ENCODE assay signal across 26 mouse cellular contexts in the genomic region with DNA sequence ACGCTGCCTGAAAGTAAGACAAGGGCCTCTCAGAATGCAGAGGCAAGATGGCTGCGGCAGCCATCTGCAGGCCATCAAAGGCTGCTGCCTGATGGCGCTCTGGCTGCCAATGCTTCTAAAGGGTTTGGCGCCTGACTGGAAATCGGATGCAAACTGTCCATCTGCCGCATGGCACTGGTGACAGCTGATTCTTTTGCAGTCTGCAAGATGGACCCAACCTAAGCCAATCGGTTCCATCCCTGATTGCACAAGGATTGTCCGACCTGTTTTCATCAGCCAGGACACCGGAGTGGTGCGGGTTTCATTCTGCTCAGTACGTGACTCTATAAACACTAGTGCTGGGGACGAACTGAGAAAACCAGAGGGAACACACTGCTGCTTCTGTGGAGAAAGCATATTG.
DNase-seq lines count a peak whose midpoint lies in the region; ATAC-seq lines count a peak whose summit lies in the region.
"Had no signal": no experiment of that assay in that cellular context is flagged by ENCODE, and none has a peak within 500 bp of the region (broad histone marks: within the 10 kb centered on the region; RNA-seq: fewer than 3 reads in every experiment).

No protein-coding gene starts in this region.

- no peak overlapping the region for H3K4me2 ChIP-seq in forebrain, embryonic 15.5 days (replicated peaks)
- no peak overlapping the region for H3K4me2 ChIP-seq in forebrain, embryonic 11.5 days (ENCODE audit: low read depth, low read length, severe bottlenecking)
- no peak overlapping the region for H3K4me2 ChIP-seq in limb, embryonic 11.5 days (ENCODE audit: low read depth, severe bottlenecking)
- H3K4me2 ChIP-seq: embryonic facial prominence, embryonic 12.5 days; intestine, embryonic 15.5 days; midbrain, embryonic 13.5 days; neural tube, embryonic 13.5 days had no signal

- peak; percentile 24 for ATAC-seq in forebrain, embryonic 15.5 days (replicated peaks)
- no peak for ATAC-seq in forebrain, embryonic 11.5 days (replicated peaks; ENCODE audit: low FRiP score)
- no peak for ATAC-seq in limb, embryonic 11.5 days (ENCODE audit: insufficient number of reproducible peaks, low FRiP score, low TSS enrichment, low read depth)
- ATAC-seq: hindbrain, embryonic 16.5 days; intestine, embryonic 15.5 days; midbrain, embryonic 13.5 days; Patski had no signal

- no peaks in the 10 kb centered on the region for H3K9me3 ChIP-seq in forebrain, embryonic 15.5 days
- no peaks in the 10 kb centered on the region for H3K9me3 ChIP-seq in forebrain, embryonic 11.5 days (ENCODE audit: control insufficient read depth, low read length)
- H3K9me3 ChIP-seq in limb, embryonic 11.5 days (ENCODE audit: control insufficient read depth, low read length) = no peaks in the 10 kb centered on the region
- H3K9me3 ChIP-seq in limb, embryonic 10.5 days (replicated peaks) = no peaks in the 10 kb centered on the region
- H3K9me3 ChIP-seq: embryonic facial prominence, embryonic 12.5 days; hindbrain, embryonic 10.5 days; intestine, embryonic 15.5 days; midbrain, embryonic 13.5 days; neural tube, embryonic 13.5 days had no signal

- no peak overlapping the region for H3K4me3 ChIP-seq in forebrain, embryonic 15.5 days
- no peak overlapping the region for H3K4me3 ChIP-seq in forebrain, embryonic 11.5 days (ENCODE audit: low read depth, low read length)
- no peak overlapping the region for H3K4me3 ChIP-seq in limb, embryonic 11.5 days (ENCODE audit: low read depth, low read length)
- no peak overlapping the region for H3K4me3 ChIP-seq in limb, embryonic 10.5 days
- H3K4me3 ChIP-seq: embryonic facial prominence, embryonic 12.5 days; hindbrain, embryonic 10.5 days; intestine, embryonic 15.5 days; midbrain, embryonic 13.5 days; neural tube, embryonic 13.5 days had no signal

- no peaks in the 10 kb centered on the region for H3K36me3 ChIP-seq in forebrain, embryonic 15.5 days
- H3K36me3 ChIP-seq in forebrain, embryonic 11.5 days (ENCODE audit: control insufficient read depth, insufficient read depth, low read length) = no peaks in the 10 kb centered on the region
- no peaks in the 10 kb centered on the region for H3K36me3 ChIP-seq in limb, embryonic 11.5 days (ENCODE audit: control insufficient read depth, insufficient read depth, low read length)
- H3K36me3 ChIP-seq in limb, embryonic 10.5 days = no peaks in the 10 kb centered on the region
- H3K36me3 ChIP-seq: embryonic facial prominence, embryonic 12.5 days; hindbrain, embryonic 10.5 days; intestine, embryonic 15.5 days; midbrain, embryonic 13.5 days; neural tube, embryonic 13.5 days had no signal

- 85% methylated on average over 12 of the region's 12 CpGs for WGBS in forebrain, embryonic 15.5 days
- 95% methylated on average over 12 of the region's 12 CpGs for WGBS in forebrain, embryonic 11.5 days
- 91% methylated on average over 12 of the region's 12 CpGs for WGBS in limb, embryonic 11.5 days
- 95% methylated on average over 12 of the region's 12 CpGs for WGBS in limb, embryonic 10.5 days

- H3K27ac ChIP-seq in forebrain, embryonic 15.5 days (replicated peaks) = no peak overlapping the region
- H3K27ac ChIP-seq in forebrain, embryonic 11.5 days (ENCODE audit: low read depth, low read length) = no peak overlapping the region
- no peak overlapping the region for H3K27ac ChIP-seq in limb, embryonic 11.5 days (replicated peaks; ENCODE audit: low read depth, low read length)
- H3K27ac ChIP-seq in limb, embryonic 10.5 days = no peak overlapping the region
- H3K27ac ChIP-seq: embryonic facial prominence, embryonic 12.5 days; hindbrain, embryonic 10.5 days; intestine, embryonic 15.5 days; liver, embryonic 14.5 days; macrophage; midbrain, embryonic 13.5 days; neural tube, embryonic 13.5 days had no signal

- no peaks in the 10 kb centered on the region for H3K27me3 ChIP-seq in forebrain, embryonic 15.5 days
- H3K27me3 ChIP-seq in forebrain, embryonic 11.5 days (ENCODE audit: control insufficient read depth, insufficient read depth, low read length) = no peaks in the 10 kb centered on the region
- H3K27me3 ChIP-seq in limb, embryonic 11.5 days (ENCODE audit: control insufficient read depth, insufficient read depth, low read length) = no peaks in the 10 kb centered on the region
- no peaks in the 10 kb centered on the region for H3K27me3 ChIP-seq in limb, embryonic 10.5 days (ENCODE audit: low read depth, poor library complexity, severe bottlenecking)
- H3K27me3 ChIP-seq: embryonic facial prominence, embryonic 12.5 days; intestine, embryonic 15.5 days; midbrain, embryonic 13.5 days; neural tube, embryonic 13.5 days had no signal

- H3K9ac ChIP-seq in forebrain, embryonic 15.5 days (replicated peaks) = no peak overlapping the region
- H3K9ac ChIP-seq in forebrain, embryonic 11.5 days (ENCODE audit: low read length) = no peak overlapping the region
- H3K9ac ChIP-seq in limb, embryonic 11.5 days (ENCODE audit: low read length) = no peak overlapping the region
- H3K9ac ChIP-seq: embryonic facial prominence, embryonic 12.5 days; intestine, embryonic 15.5 days; liver, embryonic 14.5 days; midbrain, embryonic 13.5 days; neural tube, embryonic 13.5 days had no signal

- DNase-seq in cerebellum, postnatal 14 days = peak; percentile 75 to 76
- no peak for DNase-seq in cerebellum, adult 11 months
- no peak for DNase-seq in forebrain, embryonic 11.5 days (ENCODE audit: low spot score)
- peak; percentile 18 for DNase-seq in limb, embryonic 11.5 days (ENCODE audit: low spot score)
- no peak for DNase-seq in limb, embryonic 10.5 days (ENCODE audit: low spot score)
- DNase-seq in kidney, postnatal 10 days = no peak
- DNase-seq: adrenal gland, postnatal 10 days; embryo, embryonic 11 days; gastrocnemius, postnatal 10 days; heart, postnatal 14 days; kidney, adult 2 months; kidney, postnatal 4 days; liver; lung, adult 2 months; lung, postnatal 10 days; right cerebral cortex, postnatal 4 days had no signal

- H3K4me1 ChIP-seq in forebrain, embryonic 15.5 days = peaks cover 5% of the 10 kb centered on the region; the same call in 1 of the 2 replicates
- H3K4me1 ChIP-seq in forebrain, embryonic 11.5 days (replicated peaks; ENCODE audit: control insufficient read depth, insufficient read depth, low read length) = no peaks in the 10 kb centered on the region
- H3K4me1 ChIP-seq in limb, embryonic 11.5 days (ENCODE audit: control insufficient read depth, insufficient read depth, low read length) = no peaks in the 10 kb centered on the region
- H3K4me1 ChIP-seq in limb, embryonic 10.5 days = no peaks in the 10 kb centered on the region
- H3K4me1 ChIP-seq: hindbrain, embryonic 10.5 days; intestine, embryonic 15.5 days had no signal

Comparison
In these comparisons a context has a peak if more than half of its experiments do, and no peak if none do; other contexts are left out.
1. DNase-seq: peak in cerebellum, postnatal 14 days (2 of 2) and limb, embryonic 11.5 days (single experiment); none in cerebellum, adult 11 months (single experiment), forebrain, embryonic 11.5 days (single experiment), limb, embryonic 10.5 days (single experiment) and kidney, postnatal 10 days (single experiment).